Mouse (Mus musculus) hindbrain, embryonic 11.5 days (tissue): ENCODE results near the gene Mfsd4a. TPM values are rescaled to one million over a fixed set of nuclear protein-coding genes. Genes with fewer than 3 reads are reported as not detected.

Experiments used
- ATAC-seq: fragments of 200-750 bp; cut with Nextera tagmentation; 2 replicates; pipeline ENCODE4 v1.8.0; 2017; ENCODE audit warnings: mild to moderate bottlenecking, moderate TSS enrichment, moderate library complexity; ENCODE audit not compliant: low FRiP score
- DNase-seq: peaks from one replicate; pipeline ENCODE4 v3.0.0-alpha.2; 2015; ENCODE audit warnings: low spot score
- H3K27ac ChIP-seq: fragments of 300-500 bp; sonication (generic); 2 replicates; pipeline ENCODE4 v1.5.1; 2014; ENCODE audit warnings: mild to moderate bottlenecking, low read depth, low read length
- H3K27me3 ChIP-seq: fragments of 300-500 bp; sonication (generic); 2 replicates; pipeline ENCODE4 v1.6.1; 2014; ENCODE audit warnings: mild to moderate bottlenecking, low read length, moderate library complexity, mixed read lengths; ENCODE audit not compliant: control insufficient read depth, insufficient read depth
- H3K36me3 ChIP-seq: fragments of 300-500 bp; sonication (generic); 2 replicates; pipeline ENCODE4 v1.6.1; 2014; ENCODE audit warnings: mild to moderate bottlenecking, low read length, moderate library complexity, mixed read lengths; ENCODE audit not compliant: control insufficient read depth, insufficient read depth
- H3K4me1 ChIP-seq: fragments of 300-500 bp; sonication (generic); replicated peaks from 2 replicates; pipeline ENCODE4 v1.6.1; 2014; ENCODE audit warnings: low read length, mixed read lengths; ENCODE audit not compliant: control insufficient read depth, insufficient read depth
- H3K4me2 ChIP-seq: fragments of 300-500 bp; sonication (generic); replicated peaks from 2 replicates; pipeline ENCODE4 v1.6.1; 2014; ENCODE audit warnings: mild to moderate bottlenecking, low read depth, low read length
- H3K4me3 ChIP-seq: fragments of 300-500 bp; sonication (generic); 2 replicates; pipeline ENCODE4 v1.5.1; 2014; ENCODE audit warnings: low read depth, low read length
- H3K9ac ChIP-seq: fragments of 300-500 bp; sonication (generic); 2 replicates; pipeline ENCODE4 v1.6.1; 2014; ENCODE audit warnings: low read depth, low read length
- H3K9me3 ChIP-seq: fragments of 300-500 bp; sonication (generic); 2 replicates; pipeline ENCODE4 v1.6.1; 2016; ENCODE audit warnings: low read length; ENCODE audit not compliant: control insufficient read depth
- WGBS: fragments of 180-500 bp; shearing (Covaris S2); extraction: QIAGEN DNeasy Blood & Tissue Kit; methylation state at CpG from one replicate; pipeline ENCODE4 v1.1.7; 2014; 5-methylcytosine and 5-hydroxymethylcytosine counted together
- polyA plus RNA-seq: library from polyadenylated mRNA; unstranded; fragments of >200 nt; fragmentation: Nextera tagmentation; extraction: Ambion mirVana; gene quantifications from 2 replicates; pipeline ENCODE4 v1.2.1, GENCODE M21; 2014

Mfsd4a gene
- polyA plus RNA-seq, 1 experiment from 2014 or later, result 11.0 TPM

DNA sequence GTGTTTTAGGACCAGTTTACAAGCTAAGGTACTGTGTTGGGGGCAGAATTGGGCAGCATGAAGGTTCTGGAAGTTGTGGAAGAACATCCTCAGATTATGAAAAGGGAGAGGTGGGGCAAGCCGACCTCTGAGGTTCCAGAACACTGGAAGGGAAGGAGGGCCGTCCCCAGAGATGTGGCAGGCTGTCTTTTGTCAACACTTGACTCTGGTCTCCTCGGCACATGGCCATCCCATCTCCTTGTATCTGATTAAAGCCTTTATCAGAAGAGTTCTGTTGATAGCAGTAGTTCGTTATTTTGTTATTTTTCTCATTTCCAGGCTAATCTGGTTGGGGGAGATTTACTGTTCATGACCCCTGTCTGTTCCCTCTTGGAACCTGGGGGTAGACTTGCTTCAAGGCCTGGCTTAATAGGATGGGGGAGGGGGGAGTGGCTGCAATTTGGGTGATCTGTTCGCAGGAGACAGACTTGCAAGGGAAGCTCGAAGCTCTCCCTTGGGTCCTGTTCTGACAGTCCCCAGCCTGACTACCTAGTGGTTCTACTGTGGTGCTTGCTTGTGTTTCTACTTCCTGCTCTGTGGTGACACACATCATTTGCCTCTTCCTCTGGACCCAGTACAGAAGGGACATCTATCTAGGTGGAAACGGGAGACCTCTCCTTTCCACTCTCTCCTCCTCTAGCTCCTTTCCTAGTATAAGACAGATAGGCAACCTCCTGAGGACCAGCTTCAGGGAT lies 7.7 kb downstream of the Mfsd4a start:
- Histone ChIP-seq H3K27ac (no peak overlapping the region), H3K4me2 (no peak overlapping the region), H3K9me3 (no peaks in the 10 kb centered on the region), H3K36me3 (no peaks in the 10 kb centered on the region), H3K27me3 (no peaks in the 10 kb centered on the region), H3K4me3 (no peak overlapping the region), H3K9ac (no peak overlapping the region), H3K4me1 (no peaks in the 10 kb centered on the region)
- no peak for ATAC-seq
- no peak for DNase-seq
- 70% methylated on average over 7 of the region's 7 CpGs for WGBS

DNA sequence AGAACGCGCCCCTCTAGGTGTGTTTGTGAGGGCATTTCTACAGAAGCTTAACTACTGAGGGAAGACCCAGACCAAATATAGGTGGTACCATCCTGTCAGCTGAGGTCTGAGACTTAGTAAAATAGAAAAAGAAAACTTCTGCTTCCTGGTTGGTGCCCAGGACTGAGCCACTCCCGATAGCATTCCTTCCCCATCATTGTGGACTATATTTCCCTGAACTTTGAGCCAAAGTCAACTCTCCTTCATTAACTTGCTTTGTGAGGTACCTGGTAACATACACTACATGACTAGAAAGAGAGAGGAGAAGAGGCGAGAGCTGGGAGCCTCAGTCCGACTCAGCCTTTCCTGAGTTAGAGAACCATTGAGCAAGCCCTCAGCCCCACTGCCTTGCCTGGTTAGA lies 9.3 kb downstream of the Mfsd4a start:
- ATAC-seq (no peak), DNase-seq (no peak)
- Histone ChIP-seq H3K9ac (no peak overlapping the region), H3K36me3 (no peaks in the 10 kb centered on the region), H3K4me2 (no peak overlapping the region), H3K27ac (no peak overlapping the region), H3K27me3 (no peaks in the 10 kb centered on the region), H3K4me3 (no peak overlapping the region), H3K9me3 (no peaks in the 10 kb centered on the region), H3K4me1 (no peaks in the 10 kb centered on the region)
- WGBS, result 90% methylated on average over 5 of the region's 5 CpGs

DNA sequence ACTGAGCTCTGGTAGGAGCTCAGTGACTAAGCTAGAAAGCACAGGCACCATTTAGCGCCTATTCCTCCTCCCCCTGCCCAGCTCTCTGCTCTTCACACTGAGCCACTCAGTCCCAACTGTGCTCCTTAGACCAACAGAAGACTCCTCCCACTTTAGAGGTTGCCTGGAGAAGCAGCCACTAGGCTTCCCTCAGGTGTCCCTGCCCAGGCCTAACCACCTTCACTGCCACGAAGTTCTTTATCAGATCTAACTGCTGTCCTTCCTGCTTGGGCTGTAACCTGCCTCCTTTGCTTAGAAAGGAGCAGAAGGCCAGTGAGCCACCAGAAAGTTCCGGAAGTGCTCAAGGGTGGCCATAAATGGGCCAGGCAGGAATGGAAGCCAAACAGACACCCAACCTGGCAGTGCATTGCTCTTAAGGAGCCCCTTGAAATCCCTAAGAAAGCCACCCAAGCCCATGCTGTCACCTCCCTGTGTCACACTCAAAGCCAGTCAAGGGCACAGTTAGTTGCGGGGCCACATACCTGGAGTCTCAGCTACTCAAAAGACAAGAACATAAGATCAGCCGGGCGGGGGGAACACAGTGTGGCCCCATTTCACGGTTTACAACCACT lies 12.7 kb downstream of the Mfsd4a start:
- Histone ChIP-seq H3K4me1 (no peaks in the 10 kb centered on the region), H3K36me3 (no peaks in the 10 kb centered on the region), H3K9me3 (no peaks in the 10 kb centered on the region), H3K27me3 (no peaks in the 10 kb centered on the region), H3K9ac (no peak overlapping the region), H3K4me2 (no peak overlapping the region), H3K27ac (no peak overlapping the region), H3K4me3 (no peak overlapping the region)
- 83% methylated on average over 7 of the region's 7 CpGs for WGBS
- DNase-seq (no peak), ATAC-seq (no peak)

DNA sequence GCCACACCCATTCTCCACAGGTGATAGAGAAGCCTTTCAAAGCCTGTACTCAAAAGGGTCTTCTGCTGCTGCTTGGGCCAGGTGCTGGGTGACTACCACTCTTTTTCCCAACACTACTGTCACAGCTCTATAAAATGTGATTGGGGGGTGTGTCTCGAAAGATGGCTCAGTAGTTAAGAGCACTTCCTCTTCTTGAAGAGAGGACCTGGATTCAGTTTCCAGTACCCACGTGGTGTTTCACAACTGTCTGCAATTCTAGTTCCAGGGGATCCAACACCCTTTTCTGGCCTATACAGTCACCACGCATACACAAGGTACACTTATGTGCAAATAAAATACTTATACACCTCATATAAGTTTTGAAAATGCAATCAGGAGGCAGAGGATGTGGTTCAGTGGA lies 13.5 kb downstream of the Mfsd4a start:
- 88% methylated on average over 3 of the region's 3 CpGs for WGBS
- ATAC-seq, result no peak

DNA sequence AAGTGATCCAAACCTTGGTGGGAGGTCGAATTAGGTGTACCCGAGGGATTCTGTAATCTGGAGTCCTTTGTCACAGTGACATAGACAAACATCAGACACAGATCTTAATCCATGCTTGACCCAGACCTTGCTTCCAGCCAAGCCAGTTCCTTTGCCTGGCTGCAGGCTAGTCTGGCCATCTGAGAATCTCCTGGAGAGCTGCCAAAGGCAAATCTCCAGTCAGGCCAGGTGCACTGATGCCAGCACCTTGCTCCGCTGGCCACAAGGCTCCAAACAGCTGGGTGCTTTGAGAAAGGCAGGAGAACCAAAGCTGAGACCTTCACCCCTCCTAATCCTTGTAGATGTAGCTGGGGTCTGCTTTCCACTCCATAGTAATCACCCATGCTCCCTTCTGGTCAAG lies 16.1 kb downstream of the Mfsd4a start:
- no peaks in the 10 kb centered on the region for H3K9me3 ChIP-seq
- WGBS, result 83% methylated on average over 3 of the region's 3 CpGs
- no peak for ATAC-seq
- no peak overlapping the region for H3K9ac ChIP-seq
- no peaks in the 10 kb centered on the region for H3K27me3 ChIP-seq
- DNase-seq, result no peak
- no peak overlapping the region for H3K4me2 ChIP-seq
- H3K4me3 ChIP-seq, result no peak overlapping the region
- no peaks in the 10 kb centered on the region for H3K36me3 ChIP-seq
- no peaks in the 10 kb centered on the region for H3K4me1 ChIP-seq
- no peak overlapping the region for H3K27ac ChIP-seq

More for the DNA sequence above, 13.5 kb downstream of the Mfsd4a start:
- H3K9ac ChIP-seq, result no peak overlapping the region
- H3K27me3 ChIP-seq, result no peaks in the 10 kb centered on the region
- no peaks in the 10 kb centered on the region for H3K4me1 ChIP-seq
- H3K4me3 ChIP-seq, result no peak overlapping the region
- H3K36me3 ChIP-seq, result no peaks in the 10 kb centered on the region
- H3K9me3 ChIP-seq, result no peaks in the 10 kb centered on the region
- no peak for DNase-seq
- no peak overlapping the region for H3K4me2 ChIP-seq
- no peak overlapping the region for H3K27ac ChIP-seq

DNA sequence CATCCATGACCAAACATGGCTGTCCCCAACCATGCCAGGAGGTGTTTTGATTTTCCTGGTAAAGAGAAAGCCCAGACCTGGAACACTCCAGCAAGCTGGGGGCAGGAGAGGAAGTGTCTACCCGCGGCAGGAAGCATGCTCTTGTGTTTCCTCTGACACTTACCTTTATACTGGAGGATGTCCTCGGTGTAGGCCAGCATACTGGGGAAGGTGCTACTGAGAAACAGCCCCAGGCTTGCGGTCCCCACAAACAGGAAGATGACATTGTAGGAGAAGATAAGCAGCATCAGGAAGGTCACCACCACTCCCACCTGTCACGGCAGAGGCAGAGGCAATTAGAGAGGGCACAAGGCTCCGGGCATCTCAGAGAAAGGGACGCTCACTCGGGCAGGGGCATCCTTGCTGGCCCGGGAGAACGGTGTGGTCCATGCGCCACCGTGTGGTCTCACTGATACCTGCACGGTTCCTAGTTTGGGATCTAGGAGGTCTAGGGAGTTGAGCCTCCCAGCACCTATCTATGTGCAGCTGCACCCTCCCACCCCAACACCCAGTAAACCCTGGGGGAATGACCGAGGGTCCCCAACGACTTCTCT lies 21.6 kb downstream of the Mfsd4a start:
- Histone ChIP-seq H3K4me1 (no peaks in the 10 kb centered on the region), H3K36me3 (no peaks in the 10 kb centered on the region), H3K4me2 (no peak overlapping the region), H3K9me3 (no peaks in the 10 kb centered on the region), H3K27ac (no peak overlapping the region), H3K9ac (no peak overlapping the region), H3K4me3 (no peak overlapping the region), H3K27me3 (no peaks in the 10 kb centered on the region)
- DNase-seq (peak; percentile 79), ATAC-seq (peak; percentile 49; the same call in 1 of the 2 replicates)
- WGBS, result 32% methylated on average over 15 of the region's 15 CpGs

DNA sequence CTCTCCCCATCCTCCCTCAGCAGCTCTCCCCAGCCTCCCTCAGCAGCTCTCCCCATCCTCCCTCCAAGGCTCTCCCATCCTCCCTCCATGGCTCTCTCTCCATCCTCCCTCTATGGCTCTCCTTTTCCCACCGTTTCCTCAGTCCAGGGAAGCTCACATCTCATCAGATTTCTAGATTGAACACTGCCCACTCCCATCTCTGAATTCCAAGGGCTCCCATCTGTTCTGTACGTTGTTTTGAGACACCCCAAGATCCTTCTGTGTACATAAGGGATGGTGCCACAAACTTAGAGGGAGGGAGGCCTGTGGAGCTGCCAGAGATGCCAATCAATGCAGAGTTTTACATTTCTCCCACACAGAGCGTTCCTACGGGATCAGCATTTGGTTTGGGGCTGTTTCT lies 24.1 kb downstream of the Mfsd4a start:
- H3K27me3 ChIP-seq, result no peaks in the 10 kb centered on the region
- ATAC-seq (no peak), DNase-seq (no peak)
- H3K27ac ChIP-seq, result no peak overlapping the region
- H3K4me1 ChIP-seq, result no peaks in the 10 kb centered on the region
- no peak overlapping the region for H3K9ac ChIP-seq
- H3K4me2 ChIP-seq, result no peak overlapping the region
- no peaks in the 10 kb centered on the region for H3K9me3 ChIP-seq
- no peaks in the 10 kb centered on the region for H3K36me3 ChIP-seq
- 77% methylated on average over 4 of the region's 4 CpGs for WGBS
- no peak overlapping the region for H3K4me3 ChIP-seq

DNA sequence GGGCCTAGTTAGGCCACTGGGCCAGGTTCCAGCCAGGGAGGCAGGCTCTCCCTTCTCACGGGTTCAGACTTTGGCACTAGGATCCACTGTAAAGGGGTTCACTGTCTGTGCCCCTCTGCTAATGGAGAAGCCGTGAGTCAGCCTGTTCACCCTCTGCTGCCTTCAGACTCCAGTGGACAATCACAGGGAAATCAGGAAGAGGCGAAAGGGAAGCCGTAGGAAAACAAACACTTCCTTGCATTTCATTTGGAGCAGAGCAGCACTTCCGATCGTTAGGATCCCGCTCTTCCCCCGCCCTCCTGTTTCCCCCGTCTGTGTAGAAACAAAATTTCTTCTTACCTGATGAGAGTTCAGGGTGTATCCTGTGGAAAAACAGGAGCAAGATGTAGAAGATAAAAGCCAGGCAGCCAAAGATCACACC lies 27.7 kb downstream of the Mfsd4a start:
- H3K4me3 ChIP-seq, result no peak overlapping the region
- H3K9me3 ChIP-seq, result no peaks in the 10 kb centered on the region
- H3K9ac ChIP-seq, result no peak overlapping the region
- no peak overlapping the region for H3K4me2 ChIP-seq
- DNase-seq (no peak), ATAC-seq (no peak)
- no peak overlapping the region for H3K27ac ChIP-seq
- no peaks in the 10 kb centered on the region for H3K27me3 ChIP-seq
- 75% methylated on average over 9 of the region's 9 CpGs for WGBS
- H3K36me3 ChIP-seq, result no peaks in the 10 kb centered on the region
- H3K4me1 ChIP-seq, result no peaks in the 10 kb centered on the region

DNA sequence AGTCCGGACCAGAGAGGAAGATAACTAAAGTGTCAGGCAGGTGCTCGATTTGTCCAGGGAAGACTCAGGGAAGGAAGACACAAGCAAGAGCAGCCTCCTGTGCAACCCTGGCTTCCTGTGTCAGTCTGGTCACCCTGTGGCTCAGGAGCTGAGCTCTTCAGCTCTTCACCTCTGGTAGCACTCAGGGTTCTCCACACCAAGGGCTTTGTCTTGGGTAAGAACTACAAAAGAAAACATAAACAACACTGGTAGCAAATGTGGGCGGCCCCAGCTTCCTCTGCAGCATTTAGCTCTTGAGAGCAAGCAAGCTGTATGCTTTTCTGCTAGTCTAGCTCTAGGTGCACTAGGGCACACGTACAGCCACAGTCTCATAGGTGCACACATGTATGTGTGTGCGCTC lies 29.1 kb downstream of the Mfsd4a start:
- WGBS, result 83% methylated on average over 5 of the region's 5 CpGs
- no peak overlapping the region for H3K4me3 ChIP-seq
- no peaks in the 10 kb centered on the region for H3K36me3 ChIP-seq
- ATAC-seq (no peak), DNase-seq (no peak)
- no peaks in the 10 kb centered on the region for H3K9me3 ChIP-seq
- H3K4me1 ChIP-seq, result no peaks in the 10 kb centered on the region
- H3K4me2 ChIP-seq, result no peak overlapping the region
- H3K9ac ChIP-seq, result no peak overlapping the region
- H3K27ac ChIP-seq, result no peak overlapping the region
- no peaks in the 10 kb centered on the region for H3K27me3 ChIP-seq
